Mouse (Mus musculus) forebrain, postnatal 0 days (tissue): Measurements from ENCODE around the gene Mms19. TPM values are rescaled to one million over a fixed set of nuclear protein-coding genes. Genes with fewer than 3 reads are reported as not detected.

Experiments used
- ATAC-seq: fragments of 200-750 bp; cut with Nextera tagmentation; 2 replicates; pipeline ENCODE4 v1.8.0; 2017; ENCODE audit warnings: mild to moderate bottlenecking, moderate library complexity
- DNase-seq: peaks from one replicate; pipeline ENCODE4 v3.0.0-alpha.2; 2015
- H3K27ac ChIP-seq: fragments of 300-500 bp; sonication (generic); 2 replicates; pipeline ENCODE4 v1.5.1; 2014; ENCODE audit warnings: low read depth, mild to moderate bottlenecking, antibody characterized with exemption, low read length, moderate library complexity, mixed read lengths
- H3K27me3 ChIP-seq: fragments of 300-500 bp; sonication (generic); 2 replicates; pipeline ENCODE4 v1.6.1; 2014; ENCODE audit warnings: mild to moderate bottlenecking, low read length, mixed read lengths; ENCODE audit not compliant: insufficient read depth
- H3K36me3 ChIP-seq: fragments of 300-500 bp; sonication (generic); 2 replicates; pipeline ENCODE4 v1.6.1; 2014; ENCODE audit warnings: mild to moderate bottlenecking, moderate library complexity; ENCODE audit not compliant: insufficient read depth
- H3K4me1 ChIP-seq: fragments of 300-500 bp; sonication (generic); 2 replicates; pipeline ENCODE4 v1.6.1; 2014; ENCODE audit warnings: antibody characterized with exemption; ENCODE audit not compliant: insufficient read depth
- H3K4me2 ChIP-seq: fragments of 300-500 bp; sonication (generic); 2 replicates; pipeline ENCODE4 v1.6.1; 2014; ENCODE audit warnings: low read depth, mild to moderate bottlenecking, moderate library complexity
- H3K4me3 ChIP-seq: fragments of 300-500 bp; sonication (generic); 2 replicates; pipeline ENCODE4 v1.5.1; 2014; ENCODE audit warnings: low read depth, low read length, mixed read lengths
- H3K9ac ChIP-seq: fragments of 300-500 bp; sonication (generic); 2 replicates; pipeline ENCODE4 v1.6.1; 2014; ENCODE audit warnings: mild to moderate bottlenecking
- H3K9me3 ChIP-seq: fragments of 300-500 bp; sonication (generic); 2 replicates; pipeline ENCODE4 v1.6.1; 2016; ENCODE audit warnings: low read length
- CTCF ChIP-seq: sonication (generic); IDR thresholded peaks from 2 replicates; pipeline ENCODE4 v1.5.1; 2016; ENCODE audit warnings: antibody characterized with exemption, control low read depth, low read depth
- WGBS: fragments of 180-500 bp; shearing (Covaris S2); extraction: QIAGEN DNeasy Blood & Tissue Kit; methylation state at CpG from one replicate; pipeline ENCODE4 v1.1.7; 2014; 5-methylcytosine and 5-hydroxymethylcytosine counted together
- polyA plus RNA-seq: library from polyadenylated mRNA; unstranded; fragments of >200 nt; fragmentation: Nextera tagmentation; extraction: Ambion mirVana; gene quantifications from 2 replicates; pipeline ENCODE4 v1.2.1, GENCODE M21; 2015
- total RNA-seq: library from RNA; depleted of rRNA; stranded (reverse); fragments of >200 nt; gene quantifications from 2 replicates; pipeline ENCODE4 v1.2.3, GENCODE M21; 2014

The Mms19 gene
- total and polyA plus RNA-seq, 2 experiments from 2014 or later: 25.8 to 66.5 TPM

- H3K9me3 ChIP-seq: no peaks in the 10 kb centered on the region
These were observed 8.9 kb upstream of the Mms19 start for GRCm38 (mm10) chr19:41989810-41990209.

GRCm38 (mm10) chr19:41987206-41987605 lies 6.2 kb upstream of the Mms19 start:
- no peak overlapping the region for H3K27ac ChIP-seq
- H3K4me3 ChIP-seq: no peak overlapping the region
- no peak overlapping the region for H3K9ac ChIP-seq
- no peaks in the 10 kb centered on the region for H3K4me1 ChIP-seq
- no peaks in the 10 kb centered on the region for H3K9me3 ChIP-seq
- no peak overlapping the region for H3K4me2 ChIP-seq
- H3K36me3 ChIP-seq: no peaks in the 10 kb centered on the region
- ATAC-seq (no peak), DNase-seq (no peak)
- TF ChIP-seq CTCF: no peak
- WGBS: 85% methylated on average over 4 of the region's 4 CpGs
- H3K27me3 ChIP-seq: 0 out of 2 replicates have a peak, but pooled peaks cover 4% of the 10 kb centered on the region

More at GRCm38 (mm10) chr19:41989810-41990209, 8.9 kb upstream of the Mms19 start:
- WGBS: 83% methylated on average over 6 of the region's 6 CpGs
- no peak overlapping the region for H3K4me2 ChIP-seq
- no peaks in the 10 kb centered on the region for H3K36me3 ChIP-seq
- H3K4me3 ChIP-seq: no peak overlapping the region
- no peaks in the 10 kb centered on the region for H3K27me3 ChIP-seq
- H3K27ac ChIP-seq: no peak overlapping the region
- H3K9ac ChIP-seq: no peak overlapping the region
- DNase-seq (no peak), ATAC-seq (no peak)
- no peaks in the 10 kb centered on the region for H3K4me1 ChIP-seq
- TF ChIP-seq CTCF: no peak

GRCm38 (mm10) chr19:41985994-41986393 lies 5.0 kb upstream of the Mms19 start:
- DNase-seq: no peak
- Histone ChIP-seq H3K4me3 (no peak overlapping the region), H3K9me3 (no peaks in the 10 kb centered on the region), H3K27me3 (0 out of 2 replicates have a peak, but pooled peaks cover 4% of the 10 kb centered on the region), H3K36me3 (no peaks in the 10 kb centered on the region), H3K9ac (no peak overlapping the region), H3K4me1 (no peaks in the 10 kb centered on the region), H3K4me2 (no peak overlapping the region), H3K27ac (no peak overlapping the region)
- no peak for ATAC-seq
- 92% methylated on average over 5 of the region's 5 CpGs for WGBS
- TF ChIP-seq CTCF: no peak

GRCm38 (mm10) chr19:41982791-41983150 lies 1.8 kb upstream of the Mms19 start:
- no peak for TF ChIP-seq CTCF
- no peak overlapping the region for H3K9ac ChIP-seq
- H3K9me3 ChIP-seq: no peaks in the 10 kb centered on the region
- H3K27me3 ChIP-seq: 0 out of 2 replicates have a peak, but pooled peaks cover 4% of the 10 kb centered on the region
- ATAC-seq (no peak), DNase-seq (no peak)
- peak overlapping the region; percentile 89 for H3K4me3 ChIP-seq
- H3K27ac ChIP-seq: 0 out of 2 replicates have a peak overlapping the region, but pooled peaks have one; percentile 60
- WGBS: 7% methylated on average over 4 of the region's 4 CpGs
- H3K36me3 ChIP-seq: no peaks in the 10 kb centered on the region
- 0 out of 2 replicates have a peak, but pooled peaks cover 2% of the 10 kb centered on the region for H3K4me1 ChIP-seq
- peak overlapping the region; percentile 100 for H3K4me2 ChIP-seq

GRCm38 (mm10) chr19:41981931-41982790 lies 1.2 kb upstream of the Mms19 start:
- TF ChIP-seq CTCF: no peak
- Histone ChIP-seq H3K4me1 (0 out of 2 replicates have a peak, but pooled peaks cover 2% of the 10 kb centered on the region), H3K4me2 (peak overlapping the region; percentile 100), H3K4me3 (peak overlapping the region; percentile 89), H3K9ac (peak overlapping the region; percentile 71), H3K9me3 (no peaks in the 10 kb centered on the region), H3K36me3 (no peaks in the 10 kb centered on the region), H3K27ac (peak overlapping the region; percentile 60), H3K27me3 (0 out of 2 replicates have a peak, but pooled peaks cover 4% of the 10 kb centered on the region)
- peak; percentile 39 for DNase-seq
- WGBS: 3% methylated on average over 73 of the region's 74 CpGs
- ATAC-seq: no peak

- Histone ChIP-seq H3K9ac (peak within 1 kb of the TSS; percentile 71), H3K4me2 (peak within 1 kb of the TSS; percentile 100)
- WGBS: 1% methylated on average over 33 of the region's 33 CpGs
These were observed 604 bp upstream of the Mms19 start, which contains the start of gene Ubtd1 for GRCm38 (mm10) chr19:41981595-41981927. Gene Ubtd1, plus strand, starts transcription at chr19:41981763.

GRCm38 (mm10) chr19:41980422-41980818 lies 537 bp downstream of the Mms19 start:
- WGBS: under 1% methylated on average over 16 of the region's 16 CpGs

More at GRCm38 (mm10) chr19:41981595-41981927, 604 bp upstream of the Mms19 start, which contains the start of gene Ubtd1:
- 0 out of 2 replicates have a peak, but pooled peaks cover 4% of the 10 kb centered on the region for H3K27me3 ChIP-seq
- 0 out of 2 replicates have a peak, but pooled peaks cover 2% of the 10 kb centered on the region for H3K4me1 ChIP-seq
- TF ChIP-seq CTCF: 0 out of 2 replicates have a peak, but pooled peaks have one; percentile 8
- peak within 1 kb of the TSS; percentile 89 for H3K4me3 ChIP-seq
- H3K9me3 ChIP-seq: no peaks in the 10 kb centered on the region
- peak within 1 kb of the TSS; percentile 80 for H3K27ac ChIP-seq
- no peak for ATAC-seq
- peaks cover 3% of the 10 kb centered on the region; the same call in 1 of the 2 replicates for H3K36me3 ChIP-seq
- no peak for DNase-seq

More at GRCm38 (mm10) chr19:41980422-41980818, 537 bp downstream of the Mms19 start:
- Histone ChIP-seq H3K27me3 (0 out of 2 replicates have a peak, but pooled peaks cover 4% of the 10 kb centered on the region), H3K4me3 (peak overlapping the region; percentile 89), H3K9ac (peak overlapping the region; percentile 71), H3K27ac (peak overlapping the region; percentile 80), H3K4me1 (0 out of 2 replicates have a peak, but pooled peaks cover 2% of the 10 kb centered on the region), H3K9me3 (no peaks in the 10 kb centered on the region), H3K4me2 (peak overlapping the region; percentile 100), H3K36me3 (peaks cover 3% of the 10 kb centered on the region; the same call in 1 of the 2 replicates)
- no peak for TF ChIP-seq CTCF
- DNase-seq (no peak), ATAC-seq (no peak)
